Mouse (Mus musculus) forebrain, embryonic 15.5 days (tissue): ENCODE data around the gene Pbxip1. TPM values are rescaled to one million over a fixed set of nuclear protein-coding genes. Genes with fewer than 3 reads are reported as not detected.

ENCODE experiments used
- ATAC-seq: fragments of 200-750 bp; cut with Nextera tagmentation; replicated peaks from 2 replicates; pipeline ENCODE4 v1.8.0; 2017; ENCODE audit warnings: mild to moderate bottlenecking, moderate TSS enrichment, moderate library complexity
- H3K27ac ChIP-seq: fragments of 300-500 bp; sonication (generic); replicated peaks from 2 replicates; pipeline ENCODE4 v1.5.1; 2015; ENCODE audit warnings: mild to moderate bottlenecking, inconsistent platforms
- H3K27me3 ChIP-seq: fragments of 300-500 bp; sonication (generic); 2 replicates; pipeline ENCODE4 v1.6.1; 2015; ENCODE audit warnings: inconsistent platforms
- H3K36me3 ChIP-seq: fragments of 300-500 bp; sonication (generic); 2 replicates; pipeline ENCODE4 v1.6.1; 2015; ENCODE audit warnings: mild to moderate bottlenecking, inconsistent platforms
- H3K4me1 ChIP-seq: fragments of 300-500 bp; sonication (generic); 2 replicates; pipeline ENCODE4 v1.6.1; 2015; ENCODE audit warnings: inconsistent platforms
- H3K4me2 ChIP-seq: fragments of 300-500 bp; sonication (generic); replicated peaks from 2 replicates; pipeline ENCODE4 v1.6.1; 2015; ENCODE audit warnings: mild to moderate bottlenecking, inconsistent platforms
- H3K4me3 ChIP-seq: fragments of 300-500 bp; sonication (generic); 2 replicates; pipeline ENCODE4 v1.5.1; 2015; ENCODE audit warnings: mild to moderate bottlenecking, inconsistent platforms
- H3K9ac ChIP-seq: fragments of 300-500 bp; sonication (generic); replicated peaks from 2 replicates; pipeline ENCODE4 v1.6.1; 2015; ENCODE audit warnings: mild to moderate bottlenecking, inconsistent platforms
- H3K9me3 ChIP-seq: fragments of 300-500 bp; sonication (generic); 2 replicates; pipeline ENCODE4 v1.6.1; 2016; ENCODE audit warnings: inconsistent platforms
- WGBS: fragments of 180-500 bp; shearing (Covaris S2); methylation state at CpG from one replicate; pipeline ENCODE4 v1.1.7; 2015; ENCODE audit warnings: mixed read lengths; 5-methylcytosine and 5-hydroxymethylcytosine counted together
- polyA plus RNA-seq: library from polyadenylated mRNA; unstranded; fragments of >200 nt; fragmentation: Nextera tagmentation; extraction: Ambion mirVana; gene quantifications from 2 replicates; pipeline ENCODE4 v1.2.1, GENCODE M21; 2015

Pbxip1 gene
- polyA plus RNA-seq, 1 experiment from 2014 or later = 15.1 TPM

- 39% methylated on average over 7 of the region's 7 CpGs for WGBS
- no peaks in the 10 kb centered on the region for H3K27me3 ChIP-seq
- no peaks in the 10 kb centered on the region for H3K4me1 ChIP-seq
- H3K4me3 ChIP-seq = no peak overlapping the region
- no peak for ATAC-seq
- H3K9me3 ChIP-seq = no peaks in the 10 kb centered on the region
- H3K4me2 ChIP-seq = no peak overlapping the region
- no peak overlapping the region for H3K27ac ChIP-seq
- H3K9ac ChIP-seq = no peak overlapping the region
- no peaks in the 10 kb centered on the region for H3K36me3 ChIP-seq
These were observed 63.2 kb downstream of the Pbxip1 start for GRCm38 (mm10) chr3:89499696-89500095.

Other genes starting within 250 kb of the Pbxip1 start
- gene Gba, start 233.8 kb upstream of the Pbxip1 start, polyA plus RNA-seq = 39.2 and 42.7 TPM in 2 replicates
- gene Thbs3, start 221.5 kb upstream of the Pbxip1 start, polyA plus RNA-seq = 67.0 and 68.3 TPM in 2 replicates
- gene Mtx1, start 209.6 kb upstream of the Pbxip1 start, polyA plus RNA-seq = 172 and 175 TPM in 2 replicates
- gene Muc1, start 207.6 kb upstream of the Pbxip1 start, polyA plus RNA-seq = 1.1 and 1.8 TPM in 2 replicates
- gene Krtcap2, start 190.7 kb upstream of the Pbxip1 start, polyA plus RNA-seq = 192 and 205 TPM in 2 replicates
- gene Trim46, start 190.4 kb upstream of the Pbxip1 start, polyA plus RNA-seq = 57.7 and 58.7 TPM in 2 replicates
- 76.5 and 89.6 TPM in 2 replicates for gene Dpm3, start 177.3 kb upstream of the Pbxip1 start, polyA plus RNA-seq
- gene Slc50a1, start 166.1 kb upstream of the Pbxip1 start, polyA plus RNA-seq = 35.4 and 40.6 TPM in 2 replicates
- gene Efna1, start 155.6 kb upstream of the Pbxip1 start, polyA plus RNA-seq = 9.2 and 9.9 TPM in 2 replicates
- gene Efna3, start 113.7 kb upstream of the Pbxip1 start, polyA plus RNA-seq = 41.0 and 42.5 TPM in 2 replicates
- gene Efna4, start 98.7 kb upstream of the Pbxip1 start, polyA plus RNA-seq = 14.4 and 15.7 TPM in 2 replicates
- 32.9 and 34.0 TPM in 2 replicates for gene Adam15, start 86.7 kb upstream of the Pbxip1 start, polyA plus RNA-seq
- 0.11 and 0.13 TPM in 2 replicates for gene Dcst2, start 74.7 kb upstream of the Pbxip1 start, polyA plus RNA-seq
- gene Dcst1, start 71.5 kb upstream of the Pbxip1 start, polyA plus RNA-seq = 0.51 and 0.89 TPM in 2 replicates
- 0.37 and 0.52 TPM in 2 replicates for gene Zbtb7b, start 41.9 kb upstream of the Pbxip1 start, polyA plus RNA-seq
- gene Lenep, start 33.9 kb upstream of the Pbxip1 start, polyA plus RNA-seq = 0.64 and 0.82 TPM in 2 replicates
- gene Flad1, start 24.8 kb upstream of the Pbxip1 start, polyA plus RNA-seq = 42.0 and 42.3 TPM in 2 replicates
- gene Cks1b, start 18.3 kb upstream of the Pbxip1 start, polyA plus RNA-seq = 165 and 196 TPM in 2 replicates
- 14.3 and 15.8 TPM in 2 replicates for gene Shc1, start 18.3 kb upstream of the Pbxip1 start, polyA plus RNA-seq
- 39.4 and 41.5 TPM in 2 replicates for gene Pygo2, start 6.5 kb upstream of the Pbxip1 start, polyA plus RNA-seq
- 80.2 and 80.9 TPM in 2 replicates for gene Pmvk, start 17.8 kb downstream of the Pbxip1 start, polyA plus RNA-seq
- gene Kcnn3, start 83.5 kb downstream of the Pbxip1 start, polyA plus RNA-seq = 9.0 and 10.4 TPM in 2 replicates